Mouse (Mus musculus): ENCODE measurements at regions not wholly inside any gene's neighbourhood (a gene's known extent, or its start where the extent isn't known, plus 50 kb on each side); places are given as distances from the start of the nearest gene placed in this dataset.
"Not testable (repeated sequence)": the region's sequence is repeated elsewhere in the genome, so short reads cannot be mapped to it uniquely, and the experiment has no call there.

- TF ChIP-seq HCFC1 (IDR thresholded peaks at IDR 0.05; ENCODE audit: borderline replicate concordance, insufficient read depth, low read length); MAFK (IDR thresholded peaks at IDR 0.05; ENCODE audit: insufficient read depth, low read depth, low read length); ZC3H11A (IDR thresholded peaks at IDR 0.05; ENCODE audit: borderline replicate concordance, low read depth, low read length): not testable (repeated sequence)
- TF ChIP-seq CHD2 (IDR thresholded peaks at IDR 0.05; ENCODE audit: low read depth, low read length) = peak; percentile 41; the same call in 1 of the 2 replicates
Observed at GRCm38 (mm10) chr5:18565176-18565920, 205.2 kb upstream of the Gnai1 start.

All from ES-E14 (cell line).